Mouse (Mus musculus): ENCODE measurements around the gene Prkd3. TPM values are rescaled to one million over a fixed set of nuclear protein-coding genes. Genes with fewer than 3 reads are reported as not detected.
A peak's percentile ranks its signal among the peaks of the same experiment; 100 is the strongest.

The Prkd3 gene
- polyA plus RNA-seq, 1 experiment from 2014 or later, result 29.2 TPM

GRCm38 (mm10) chr17:79031569-79031968, 11.0 kb upstream of the Prkd3 start:
- 89% methylated on average over 5 of the region's 5 CpGs for WGBS
- no peak overlapping the region for H3K4me3 ChIP-seq
- H3K4me2 ChIP-seq (replicated peaks), result no peak overlapping the region
- no peaks in the 10 kb centered on the region for H3K36me3 ChIP-seq
- H3K27me3 ChIP-seq, result no peaks in the 10 kb centered on the region
- no peak overlapping the region for H3K9ac ChIP-seq (replicated peaks)
- no peaks in the 10 kb centered on the region for H3K9me3 ChIP-seq
- H3K27ac ChIP-seq (replicated peaks), result no peak overlapping the region
- no peaks in the 10 kb centered on the region for H3K4me1 ChIP-seq
- ATAC-seq (replicated peaks), result no peak

GRCm38 (mm10) chr17:79029226-79029625, 8.6 kb upstream of the Prkd3 start:
- no peak for ATAC-seq (replicated peaks)
- H3K36me3 ChIP-seq, result no peaks in the 10 kb centered on the region
- H3K4me1 ChIP-seq, result no peaks in the 10 kb centered on the region
- H3K9ac ChIP-seq (replicated peaks), result no peak overlapping the region
- H3K9me3 ChIP-seq, result no peaks in the 10 kb centered on the region
- no peak overlapping the region for H3K27ac ChIP-seq (replicated peaks)
- no peak overlapping the region for H3K4me3 ChIP-seq
- WGBS, result 90% methylated on average over 3 of the region's 3 CpGs
- no peaks in the 10 kb centered on the region for H3K27me3 ChIP-seq
- H3K4me2 ChIP-seq (replicated peaks), result no peak overlapping the region

GRCm38 (mm10) chr17:79024544-79024943, 3.9 kb upstream of the Prkd3 start:
- ATAC-seq (replicated peaks), result no peak
- Histone ChIP-seq H3K27ac (replicated peaks) (no peak overlapping the region), H3K4me2 (replicated peaks) (no peak overlapping the region), H3K9me3 (no peaks in the 10 kb centered on the region), H3K27me3 (no peaks in the 10 kb centered on the region; the same call in 1 of the 2 replicates), H3K4me1 (peaks cover 8% of the 10 kb centered on the region), H3K4me3 (no peak overlapping the region), H3K9ac (replicated peaks) (no peak overlapping the region), H3K36me3 (no peaks in the 10 kb centered on the region)
- 77% methylated on average over 4 of the region's 4 CpGs for WGBS

GRCm38 (mm10) chr17:79022746-79023145, 2.1 kb upstream of the Prkd3 start:
- Histone ChIP-seq H3K4me2 (replicated peaks) (no peak overlapping the region), H3K9ac (replicated peaks) (no peak overlapping the region), H3K4me3 (no peak overlapping the region), H3K36me3 (no peaks in the 10 kb centered on the region), H3K27ac (replicated peaks) (no peak overlapping the region), H3K9me3 (no peaks in the 10 kb centered on the region), H3K27me3 (no peaks in the 10 kb centered on the region; the same call in 1 of the 2 replicates), H3K4me1 (peaks cover 26% of the 10 kb centered on the region)
- no peak for ATAC-seq (replicated peaks)
- 73% methylated on average over 3 of the region's 3 CpGs for WGBS

GRCm38 (mm10) chr17:79020984-79021335, 344 bp upstream of the Prkd3 start:
- Histone ChIP-seq H3K4me2 (replicated peaks) (peak overlapping the region; percentile 61), H3K27ac (replicated peaks) (no peak overlapping the region; the same call in 1 of the 2 replicates), H3K4me3 (peak overlapping the region; percentile 74), H3K4me1 (peaks cover 34% of the 10 kb centered on the region), H3K9me3 (no peaks in the 10 kb centered on the region), H3K9ac (replicated peaks) (peak overlapping the region; percentile 63), H3K27me3 (no peaks in the 10 kb centered on the region; the same call in 1 of the 2 replicates), H3K36me3 (no peaks in the 10 kb centered on the region)
- WGBS, result 2% methylated on average over 24 of the region's 24 CpGs
- ATAC-seq (replicated peaks), result no peak; the same call in 1 of the 2 replicates

- no peaks in the 10 kb centered on the region; the same call in 1 of the 2 replicates for H3K27me3 ChIP-seq
- peaks cover 34% of the 10 kb centered on the region for H3K4me1 ChIP-seq
- peak overlapping the region; percentile 79; the same call in 1 of the 2 replicates for H3K27ac ChIP-seq (replicated peaks)
- peak overlapping the region; percentile 61 for H3K4me2 ChIP-seq (replicated peaks)
- H3K9ac ChIP-seq (replicated peaks), result peak overlapping the region; percentile 63
- peak overlapping the region; percentile 74 for H3K4me3 ChIP-seq
- WGBS, result under 1% methylated on average over 18 of the region's 18 CpGs
- no peak; the same call in 1 of the 2 replicates for ATAC-seq (replicated peaks)
- H3K36me3 ChIP-seq, result no peaks in the 10 kb centered on the region
- no peaks in the 10 kb centered on the region for H3K9me3 ChIP-seq
Observed at GRCm38 (mm10) chr17:79019726-79020207, 849 bp downstream of the Prkd3 start.

- H3K27me3 ChIP-seq, result no peaks in the 10 kb centered on the region; the same call in 1 of the 2 replicates
Observed at GRCm38 (mm10) chr17:79018422-79018821, 2.2 kb downstream of the Prkd3 start.

GRCm38 (mm10) chr17:79015831-79016230, 4.8 kb downstream of the Prkd3 start:
- Histone ChIP-seq H3K4me1 (peaks cover 31% of the 10 kb centered on the region), H3K27me3 (no peaks in the 10 kb centered on the region), H3K9me3 (no peaks in the 10 kb centered on the region), H3K27ac (replicated peaks) (no peak overlapping the region), H3K4me3 (no peak overlapping the region), H3K36me3 (peaks cover 11% of the 10 kb centered on the region; the same call in 1 of the 2 replicates), H3K4me2 (replicated peaks) (no peak overlapping the region), H3K9ac (replicated peaks) (no peak overlapping the region)
- no peak for ATAC-seq (replicated peaks)
- WGBS, result 88% methylated on average over 10 of the region's 10 CpGs

More at GRCm38 (mm10) chr17:79018422-79018821, 2.2 kb downstream of the Prkd3 start:
- Histone ChIP-seq H3K4me2 (replicated peaks) (peak overlapping the region; percentile 61), H3K4me1 (peaks cover 34% of the 10 kb centered on the region), H3K27ac (replicated peaks) (no peak overlapping the region), H3K4me3 (peak overlapping the region; percentile 8; the same call in 1 of the 2 replicates), H3K9me3 (no peaks in the 10 kb centered on the region), H3K36me3 (no peaks in the 10 kb centered on the region), H3K9ac (replicated peaks) (peak overlapping the region; percentile 5; the same call in 1 of the 2 replicates)
- no peak for ATAC-seq (replicated peaks)
- WGBS, result 37% methylated on average over 9 of the region's 9 CpGs

GRCm38 (mm10) chr17:79014911-79015685, 5.5 kb downstream of the Prkd3 start:
- no peak overlapping the region for H3K4me3 ChIP-seq
- H3K4me1 ChIP-seq, result peaks cover 31% of the 10 kb centered on the region
- H3K27me3 ChIP-seq, result no peaks in the 10 kb centered on the region
- peaks cover 12% of the 10 kb centered on the region; the same call in 1 of the 2 replicates for H3K36me3 ChIP-seq
- no peak overlapping the region for H3K4me2 ChIP-seq (replicated peaks)
- no peak overlapping the region for H3K27ac ChIP-seq (replicated peaks)
- no peak for ATAC-seq (replicated peaks)
- no peaks in the 10 kb centered on the region for H3K9me3 ChIP-seq
- H3K9ac ChIP-seq (replicated peaks), result no peak overlapping the region
- 99% methylated on average over 2 of the region's 2 CpGs for WGBS

GRCm38 (mm10) chr17:79013625-79014024, 7.0 kb downstream of the Prkd3 start:
- no peak for ATAC-seq (replicated peaks)
- Histone ChIP-seq H3K4me2 (replicated peaks) (no peak overlapping the region), H3K27ac (replicated peaks) (no peak overlapping the region)

GRCm38 (mm10) chr17:78999745-79000270, 20.8 kb downstream of the Prkd3 start:
- 92% methylated on average over 4 of the region's 4 CpGs for WGBS
- H3K27ac ChIP-seq (replicated peaks), result no peak overlapping the region
- H3K4me3 ChIP-seq, result no peak overlapping the region
- H3K27me3 ChIP-seq, result no peaks in the 10 kb centered on the region
- H3K4me1 ChIP-seq, result no peaks in the 10 kb centered on the region
- H3K4me2 ChIP-seq (replicated peaks), result no peak overlapping the region
- H3K36me3 ChIP-seq, result no peaks in the 10 kb centered on the region
- H3K9ac ChIP-seq (replicated peaks), result no peak overlapping the region
- no peak for ATAC-seq (replicated peaks)
- H3K9me3 ChIP-seq, result no peaks in the 10 kb centered on the region

More at GRCm38 (mm10) chr17:79013625-79014024, 7.0 kb downstream of the Prkd3 start:
- H3K27me3 ChIP-seq, result no peaks in the 10 kb centered on the region
- no peak overlapping the region for H3K9ac ChIP-seq (replicated peaks)
- WGBS, result 91% methylated on average over 2 of the region's 2 CpGs
- peaks cover 12% of the 10 kb centered on the region; the same call in 1 of the 2 replicates for H3K36me3 ChIP-seq
- H3K9me3 ChIP-seq, result no peaks in the 10 kb centered on the region
- H3K4me3 ChIP-seq, result no peak overlapping the region
- peaks cover 17% of the 10 kb centered on the region for H3K4me1 ChIP-seq

GRCm38 (mm10) chr17:78999189-78999588, 21.4 kb downstream of the Prkd3 start:
- no peaks in the 10 kb centered on the region for H3K9me3 ChIP-seq
- no peak overlapping the region for H3K27ac ChIP-seq (replicated peaks)
- H3K4me2 ChIP-seq (replicated peaks), result no peak overlapping the region
- H3K27me3 ChIP-seq, result no peaks in the 10 kb centered on the region
- peaks cover 6% of the 10 kb centered on the region; the same call in 1 of the 2 replicates for H3K4me1 ChIP-seq
- WGBS, result 97% methylated on average over 3 of the region's 3 CpGs
- ATAC-seq (replicated peaks), result no peak
- no peak overlapping the region for H3K9ac ChIP-seq (replicated peaks)
- H3K36me3 ChIP-seq, result no peaks in the 10 kb centered on the region
- H3K4me3 ChIP-seq, result no peak overlapping the region
